7 mouse cellular contexts compared by ENCODE assay signal in genomic region chr1:187215181-187216116, GRCm38 (mm10). TPM values are rescaled to one million over a fixed set of nuclear protein-coding genes. Genes with fewer than 3 reads are reported as not detected.
DNase-seq lines count a peak whose midpoint lies in the region; ATAC-seq and TF ChIP-seq lines count a peak whose summit lies in the region.

Gene Spata17, minus strand, starts transcription at chr1:187215465.
Gene Gpatch2, plus strand, starts transcription at chr1:187215508.

- H3K36me3 ChIP-seq in intestine, postnatal 0 days (ENCODE audit: control insufficient read depth, insufficient read depth), result no peaks in the 10 kb centered on the region
- no peaks in the 10 kb centered on the region for H3K36me3 ChIP-seq in limb, embryonic 10.5 days
- no peaks in the 10 kb centered on the region for H3K36me3 ChIP-seq in midbrain, embryonic 13.5 days

- H3K9me3 ChIP-seq in intestine, postnatal 0 days (ENCODE audit: control insufficient read depth), result no peaks in the 10 kb centered on the region
- H3K9me3 ChIP-seq in limb, embryonic 10.5 days (replicated peaks), result no peaks in the 10 kb centered on the region
- H3K9me3 ChIP-seq in midbrain, embryonic 13.5 days, result no peaks in the 10 kb centered on the region

- no peak for TF ChIP-seq CTCF in intestine, postnatal 0 days (IDR thresholded peaks at IDR 0.05; ENCODE audit: low read depth)

- H3K4me2 ChIP-seq in intestine, postnatal 0 days (replicated peaks; ENCODE audit: low read depth), result peak within 1 kb of the TSS; percentile 85
- peak within 1 kb of the TSS; percentile 71 for H3K4me2 ChIP-seq in midbrain, embryonic 13.5 days (replicated peaks)

- under 1% methylated on average over 58 of the region's 58 CpGs for WGBS in intestine, postnatal 0 days
- WGBS in limb, embryonic 10.5 days, result 1% methylated on average over 58 of the region's 58 CpGs
- WGBS in midbrain, embryonic 13.5 days, result 1% methylated on average over 58 of the region's 58 CpGs

- ATAC-seq in intestine, postnatal 0 days, result peak; percentile 85
- peak; percentile 95 for ATAC-seq in midbrain, embryonic 13.5 days

- peak within 1 kb of the TSS; percentile 86 for H3K9ac ChIP-seq in intestine, postnatal 0 days (ENCODE audit: low read depth, low read length)
- H3K9ac ChIP-seq in midbrain, embryonic 13.5 days (replicated peaks), result peak within 1 kb of the TSS; percentile 88

- no peaks in the 10 kb centered on the region for H3K27me3 ChIP-seq in intestine, postnatal 0 days (replicated peaks; ENCODE audit: control insufficient read depth, insufficient read depth, low read length)
- H3K27me3 ChIP-seq in limb, embryonic 10.5 days (ENCODE audit: low read depth, poor library complexity, severe bottlenecking), result no peaks in the 10 kb centered on the region
- H3K27me3 ChIP-seq in midbrain, embryonic 13.5 days, result no peaks in the 10 kb centered on the region

- no peaks in the 10 kb centered on the region for H3K4me1 ChIP-seq in intestine, postnatal 0 days (replicated peaks; ENCODE audit: control insufficient read depth, insufficient read depth, low read length)
- H3K4me1 ChIP-seq in limb, embryonic 10.5 days, result peaks cover 5% of the 10 kb centered on the region
- peaks cover 16% of the 10 kb centered on the region for H3K4me1 ChIP-seq in midbrain, embryonic 13.5 days (replicated peaks)

- DNase-seq in adrenal gland, postnatal 10 days, result peak; percentile 87
- peak; percentile 88 for DNase-seq in embryo, embryonic 9.5 days (ENCODE audit: extremely low spot score)
- DNase-seq in gonadal fat pad, adult 2 months (ENCODE audit: low read depth), result peak; percentile 49
- DNase-seq in limb, embryonic 10.5 days (ENCODE audit: low spot score), result peak; percentile 90
- DNase-seq in spleen, adult 12 weeks (ENCODE audit: low spot score), result peak; percentile 65

- H3K4me3 ChIP-seq in intestine, postnatal 0 days (ENCODE audit: low read depth, low read length), result peak within 1 kb of the TSS; percentile 92
- H3K4me3 ChIP-seq in limb, embryonic 10.5 days, result peak within 1 kb of the TSS; percentile 89
- H3K4me3 ChIP-seq in midbrain, embryonic 13.5 days (replicated peaks), result peak within 1 kb of the TSS; percentile 89

- H3K27ac ChIP-seq in intestine, postnatal 0 days (ENCODE audit: low read depth, low read length), result peak within 1 kb of the TSS; percentile 87
- H3K27ac ChIP-seq in limb, embryonic 10.5 days, result peak within 1 kb of the TSS; percentile 92
- peak within 1 kb of the TSS; percentile 71 for H3K27ac ChIP-seq in midbrain, embryonic 13.5 days

RNA-seq across cellular contexts. Expression of gene Spata17, which starts in this region (rescaled TPM):
- total RNA-seq in adrenal gland, postnatal 10 days (2021), result 1 to 10 TPM in 1 of 2 experiments, under 1 TPM in 1; 0.84 to 1.6 TPM
- polyA plus RNA-seq in gonadal fat pad, adult 2 months (2012; rRNA removed), result 1.8 and 2.6 TPM in 2 replicates
- polyA plus RNA-seq in intestine, postnatal 0 days (2015; fragmentation: Nextera tagmentation; extraction: Ambion mirVana), result 0.13 and 0.31 TPM in 2 replicates
- polyA plus RNA-seq in limb, embryonic 10.5 days (2016; fragmentation: Nextera tagmentation; extraction: Ambion mirVana), result 0.89 and 1.4 TPM in 2 replicates
- polyA plus RNA-seq in midbrain, embryonic 13.5 days (2015; fragmentation: Nextera tagmentation; extraction: Ambion mirVana), result 1.1 and 1.3 TPM in 2 replicates

RNA-seq across cellular contexts. Expression of gene Gpatch2, which starts in this region (rescaled TPM):
- total RNA-seq in adrenal gland, postnatal 10 days (2021), result 10 to 100 TPM; 18.9 to 24.7 TPM
- 10.7 and 10.9 TPM in 2 replicates for polyA plus RNA-seq in gonadal fat pad, adult 2 months (2012; rRNA removed)
- polyA plus RNA-seq in intestine, postnatal 0 days (2015; fragmentation: Nextera tagmentation; extraction: Ambion mirVana), result 8.9 and 10.5 TPM in 2 replicates
- 22.0 and 24.7 TPM in 2 replicates for polyA plus RNA-seq in limb, embryonic 10.5 days (2016; fragmentation: Nextera tagmentation; extraction: Ambion mirVana)
- 20.6 and 23.7 TPM in 2 replicates for polyA plus RNA-seq in midbrain, embryonic 13.5 days (2015; fragmentation: Nextera tagmentation; extraction: Ambion mirVana)

Comparison
In these comparisons a context has a peak if more than half of its experiments do, and no peak if none do; other contexts are left out.
1. Peak in every context shown above with its lines: DNase-seq, ATAC-seq, H3K4me3 ChIP-seq and H3K27ac ChIP-seq.